Mouse (Mus musculus) right cerebral cortex, postnatal 4 days (tissue): ENCODE results near the gene Gpr146.

Experiments
- DNase-seq: peaks from one replicate; pipeline ENCODE4 v3.0.0-alpha.2; 2022

Gpr146 gene

DNA sequence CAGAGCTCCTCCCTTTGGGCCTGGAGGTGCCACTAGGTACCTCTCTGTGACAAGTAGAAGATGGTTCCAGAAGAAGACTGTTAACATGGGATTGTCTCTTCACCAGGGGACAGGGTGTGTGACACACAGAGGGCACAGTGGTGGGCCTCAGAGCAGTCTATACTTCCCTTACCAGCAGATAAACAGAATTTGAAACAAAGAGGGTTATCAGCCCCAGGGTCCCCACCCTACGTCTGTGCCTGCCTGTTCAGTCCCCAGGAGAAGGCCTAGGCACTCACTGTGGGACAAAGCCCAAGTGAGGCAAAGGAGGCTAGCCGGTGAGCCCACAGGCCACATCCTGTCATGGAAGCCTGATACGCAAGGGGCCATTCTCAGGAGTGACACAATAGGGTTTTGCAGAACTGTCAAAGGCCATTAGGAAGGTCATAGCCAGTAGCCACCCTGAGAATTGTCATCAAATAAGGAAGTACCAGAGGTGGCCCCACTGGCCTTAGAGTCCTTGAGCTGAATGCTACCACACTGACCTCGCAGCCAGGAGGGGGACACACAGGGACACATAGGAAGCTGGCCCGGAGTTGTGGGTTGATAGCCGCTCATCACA lies 27.4 kb downstream of the Gpr146 start, which contains the start of gene C130050O18Rik:
Gene C130050O18Rik (plus strand): TSS at position 480 of the 601 bp plus-strand sequence.
- DNase-seq = no peak

DNA sequence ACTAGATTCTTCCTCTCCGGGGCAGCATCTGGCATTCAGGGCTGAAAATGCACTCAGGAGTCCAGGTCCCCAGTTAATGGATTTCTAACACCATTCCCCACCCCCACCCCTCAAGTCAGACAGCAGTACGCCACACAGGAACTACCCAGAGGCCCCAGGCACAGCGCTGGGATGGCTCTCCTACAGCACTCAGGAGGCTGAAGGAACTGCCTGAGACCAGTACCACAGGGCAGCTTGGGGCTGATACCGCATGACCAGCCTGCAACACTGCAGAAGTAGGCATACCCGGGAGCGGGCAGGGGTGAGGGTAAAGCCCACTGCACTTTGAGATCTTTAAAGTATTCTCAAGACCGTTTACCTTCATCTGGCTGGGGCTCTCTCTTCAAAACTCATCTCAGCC lies 28.0 kb downstream of the Gpr146 start:
- DNase-seq = no peak

GRCm38 (mm10) chr5:139405953-139406352 lies 28.5 kb downstream of the Gpr146 start:
- DNase-seq = no peak

DNA sequence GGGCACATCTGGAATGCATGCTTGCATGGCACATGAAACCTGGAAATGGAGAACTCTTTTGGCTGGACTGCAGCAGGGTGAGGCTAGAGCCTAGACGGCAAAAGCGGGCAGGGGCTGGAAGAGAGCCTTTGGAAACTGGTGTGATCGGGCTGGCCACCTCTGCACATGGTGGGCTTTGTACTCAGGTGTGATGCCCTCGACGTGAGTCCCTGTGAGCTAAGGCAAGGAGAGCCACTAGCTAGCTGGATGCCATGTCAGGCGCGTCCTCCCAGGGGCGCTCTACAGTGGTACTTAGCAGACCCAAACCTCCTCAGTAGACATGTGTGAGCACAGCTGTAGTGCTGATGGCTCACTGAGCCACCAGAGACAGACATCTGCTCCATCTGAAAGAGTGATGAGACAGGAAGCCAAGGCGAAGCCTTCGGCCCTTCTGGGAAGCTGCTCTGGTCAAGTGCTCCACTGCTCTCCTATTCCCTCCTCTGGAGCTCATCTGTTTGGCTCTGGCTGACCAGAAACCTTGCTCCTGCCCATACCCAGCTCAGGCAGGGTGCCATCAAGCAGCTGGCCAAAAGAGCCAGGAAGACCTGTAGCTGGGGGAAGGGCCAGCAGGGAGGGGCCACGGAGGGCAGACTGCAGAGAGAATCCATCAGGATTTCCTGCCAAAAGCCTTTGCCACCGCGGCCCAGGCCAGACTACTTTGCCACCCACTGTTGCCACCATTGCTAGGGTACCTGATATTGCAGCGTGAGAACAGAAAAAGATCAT lies 29.8 kb downstream of the Gpr146 start:
- DNase-seq = no peak

DNA sequence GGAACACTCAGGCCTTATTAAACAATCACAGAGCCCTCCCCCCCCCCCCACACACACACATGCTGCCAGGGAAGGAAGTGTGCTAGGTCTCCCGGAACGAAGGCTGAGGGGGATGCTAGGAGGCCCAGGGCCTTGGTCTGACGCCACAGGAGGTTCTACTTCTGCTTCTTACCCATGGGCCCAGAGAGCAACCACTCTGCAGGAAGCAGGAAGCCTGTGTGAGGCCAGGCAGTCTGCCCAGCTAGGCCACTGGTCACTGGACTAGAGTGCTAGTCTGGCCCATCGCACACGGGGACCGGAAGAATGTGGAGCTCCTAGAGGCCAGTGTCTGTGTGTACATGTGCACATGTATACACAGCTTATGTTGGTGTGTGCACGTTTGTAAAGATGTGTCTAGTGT lies 31.0 kb downstream of the Gpr146 start:
- no peak for DNase-seq

GRCm38 (mm10) chr5:139409412-139409811 lies 31.9 kb downstream of the Gpr146 start:
- DNase-seq = no peak

DNA sequence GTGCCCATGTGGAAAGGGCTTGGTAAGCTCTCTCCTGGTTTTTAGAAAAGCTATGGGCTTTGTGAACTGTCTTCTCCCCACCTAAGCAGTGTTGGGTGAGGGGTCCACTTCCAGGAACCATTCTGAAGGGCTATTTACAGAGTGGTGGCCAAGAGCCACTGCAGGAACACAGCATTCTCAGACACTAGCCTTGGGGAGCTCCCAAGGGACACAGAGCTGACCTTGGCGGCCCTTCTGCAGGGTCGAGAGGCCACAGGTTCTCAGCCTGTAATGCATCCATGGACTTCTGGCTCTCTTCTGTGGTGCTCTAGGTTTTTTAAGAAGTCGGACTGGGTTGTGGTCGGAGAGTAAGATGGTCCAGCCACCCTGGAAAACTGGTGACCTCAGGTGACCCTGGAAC lies 32.6 kb downstream of the Gpr146 start:
- no peak for DNase-seq

- no peak for DNase-seq
Observed at GRCm38 (mm10) chr5:139411117-139411516, 33.6 kb downstream of the Gpr146 start.

- no peak for DNase-seq
Observed at GRCm38 (mm10) chr5:139411665-139412314, 34.3 kb downstream of the Gpr146 start.

DNA sequence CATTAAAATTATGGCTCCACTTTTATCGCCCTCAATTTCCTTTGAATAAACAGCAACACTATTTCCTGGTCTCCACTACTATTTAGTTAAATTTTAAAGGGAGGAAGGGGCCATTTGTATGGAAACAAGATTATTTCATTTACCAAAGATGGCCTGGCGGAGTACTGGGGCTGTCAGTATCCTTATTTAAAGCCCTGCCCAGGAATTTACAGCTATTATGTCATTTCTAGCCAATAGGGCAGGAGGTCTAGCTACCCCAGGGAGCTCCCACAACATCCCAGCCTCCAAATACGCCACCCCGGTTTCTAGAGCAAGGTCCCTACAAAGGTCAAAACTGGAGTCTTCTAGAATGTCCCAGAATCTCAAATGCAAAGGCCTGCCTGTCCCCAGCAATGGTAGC lies 36.0 kb downstream of the Gpr146 start:
- no peak for DNase-seq

DNA sequence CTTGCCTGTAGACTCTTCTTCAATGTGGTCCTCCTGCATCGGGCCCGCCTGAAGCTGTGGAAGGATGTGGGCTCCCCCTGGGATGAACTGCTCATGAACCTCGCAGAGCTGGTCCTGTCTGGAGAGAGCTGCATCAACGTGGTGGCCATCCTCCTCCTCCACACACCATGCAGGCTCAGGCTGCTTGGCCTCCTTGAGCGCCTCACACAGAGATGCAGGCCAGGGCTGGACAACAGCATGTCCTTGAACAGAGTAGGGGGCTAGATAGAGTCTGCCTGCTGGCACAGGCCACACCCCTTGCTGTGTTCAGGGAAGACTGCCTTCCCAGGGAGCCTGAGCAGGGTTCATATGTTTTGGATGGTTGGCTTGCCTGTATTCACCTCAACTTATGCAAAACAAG lies 37.5 kb downstream of the Gpr146 start:
- DNase-seq = no peak

GRCm38 (mm10) chr5:139416942-139417341 lies 39.4 kb downstream of the Gpr146 start:
- peak; percentile 42 for DNase-seq

DNA sequence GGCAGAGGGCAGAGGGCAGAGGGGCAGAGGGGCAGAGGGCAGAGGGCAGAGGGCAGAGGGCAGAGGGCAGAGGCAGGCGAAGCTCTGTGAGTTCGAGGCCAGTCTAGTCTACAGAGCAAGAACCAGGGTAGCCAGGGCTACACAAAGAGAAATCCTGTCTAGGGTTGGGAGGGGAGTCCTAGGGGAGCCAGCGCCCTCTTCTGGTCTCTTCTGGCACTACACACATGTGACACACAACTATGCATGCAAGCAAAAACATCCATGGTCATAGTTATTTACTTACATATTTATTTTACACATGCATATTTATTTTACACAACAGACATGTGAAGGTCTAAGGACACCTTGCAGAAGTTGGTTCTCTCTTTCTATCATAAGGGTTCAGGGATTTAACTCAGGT lies 40.0 kb downstream of the Gpr146 start:
- DNase-seq = no peak

GRCm38 (mm10) chr5:139418110-139418509 lies 40.6 kb downstream of the Gpr146 start:
- no peak for DNase-seq

- DNase-seq = no peak
Observed at GRCm38 (mm10) chr5:139418633-139419032, 41.1 kb downstream of the Gpr146 start.

DNA sequence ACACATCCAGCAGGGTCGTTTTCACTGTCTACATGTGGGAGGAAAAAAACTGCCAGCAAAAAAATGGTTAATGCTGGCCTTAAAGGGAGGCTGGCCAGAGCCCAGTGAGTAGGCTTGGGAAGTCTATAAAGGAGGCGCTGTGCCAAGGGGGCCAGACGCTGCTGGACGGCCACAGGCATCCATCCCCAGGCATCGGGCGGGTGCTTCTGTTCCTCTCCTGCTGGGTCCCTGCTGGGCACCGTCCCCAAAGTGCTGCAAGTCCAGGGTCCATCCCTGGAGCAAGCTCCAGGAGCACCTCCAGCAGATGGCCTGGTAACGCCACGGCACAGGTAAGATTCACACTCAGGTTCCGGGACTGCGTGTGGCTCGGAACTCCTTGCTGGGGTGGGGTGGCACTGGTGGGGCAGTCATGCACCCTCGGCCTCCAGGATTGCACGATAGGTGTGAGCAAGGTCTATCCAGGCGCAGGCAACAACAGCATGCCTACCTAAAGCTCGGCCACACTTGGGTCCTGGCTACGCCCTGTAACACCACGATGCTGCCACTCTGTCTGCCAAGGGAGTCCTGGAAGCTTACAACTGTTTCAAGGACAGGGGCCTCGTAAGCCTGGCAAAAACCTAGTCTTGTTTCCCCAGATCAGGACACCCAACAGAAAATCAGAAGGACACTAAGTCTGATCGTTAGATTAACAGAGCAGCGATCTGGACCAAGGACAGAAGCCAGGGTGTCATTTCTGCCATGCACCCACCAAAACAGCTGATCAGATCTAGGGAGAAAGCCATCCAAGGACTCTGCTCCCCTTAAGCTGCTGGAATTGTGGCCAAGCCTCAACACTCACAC lies 45.7 kb downstream of the Gpr146 start, which contains the start of gene Gper1:
Gene Gper1 (plus strand): TSS at position 126 of the 840 bp plus-strand sequence.
- peak; percentile 67 for DNase-seq

DNA sequence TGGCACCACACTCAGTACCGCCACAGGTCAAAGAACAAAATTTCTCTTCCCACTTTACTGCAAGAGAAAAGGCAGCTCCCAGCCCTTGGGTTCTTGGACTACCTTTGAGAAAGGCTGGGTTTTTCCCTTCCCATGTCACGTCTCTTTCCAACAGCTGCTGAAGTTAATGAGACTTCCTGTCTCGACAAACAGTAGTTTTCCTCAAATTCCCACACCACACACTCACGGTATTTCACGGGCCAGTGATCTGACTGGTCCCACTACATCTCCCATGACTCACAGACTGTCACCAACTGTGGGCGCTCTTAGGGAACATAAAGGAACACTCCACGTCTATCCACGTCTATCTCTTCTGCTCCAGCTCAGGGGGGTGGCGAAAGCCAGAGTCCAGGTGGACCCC lies 47.7 kb downstream of the Gpr146 start:
- DNase-seq = no peak

GRCm38 (mm10) chr5:139427001-139427400 lies 49.5 kb downstream of the Gpr146 start:
- DNase-seq = no peak

GRCm38 (mm10) chr5:139427989-139428388 lies 50.5 kb downstream of the Gpr146 start:
- no peak for DNase-seq

DNA sequence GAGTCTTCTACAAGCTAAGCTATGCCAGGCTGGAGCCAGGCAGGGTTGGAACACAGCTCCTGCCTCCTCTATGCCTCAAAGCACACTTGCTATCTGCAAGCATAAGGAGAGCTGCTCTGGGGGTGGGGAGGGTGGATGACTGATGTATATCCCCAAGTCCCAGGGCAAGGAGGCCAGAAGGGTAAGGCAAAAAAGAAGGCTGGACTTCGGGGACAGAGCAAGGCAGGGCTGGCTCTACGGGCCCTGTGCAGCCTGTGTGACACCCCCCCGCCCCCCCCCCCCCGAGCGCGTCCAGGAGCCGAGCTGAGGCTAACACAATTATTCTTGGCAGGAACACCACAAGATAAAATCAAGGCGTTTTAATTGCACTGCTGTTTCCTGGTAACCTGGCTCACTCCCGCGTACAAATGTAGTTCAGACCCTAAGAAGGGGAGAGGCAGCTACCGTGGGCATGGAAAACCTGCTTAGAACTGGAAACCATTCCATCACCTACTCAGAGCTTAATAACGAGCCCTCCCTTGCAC lies 52.4 kb downstream of the Gpr146 start:
- no peak for DNase-seq

GRCm38 (mm10) chr5:139432333-139432732 lies 54.8 kb downstream of the Gpr146 start:
- DNase-seq = no peak

GRCm38 (mm10) chr5:139432747-139433508 lies 55.4 kb downstream of the Gpr146 start:
- DNase-seq = no peak
